Mouse (Mus musculus) heart, embryonic 15.5 days (tissue): ENCODE results near the gene Ifitm5. TPM values are rescaled to one million over a fixed set of nuclear protein-coding genes. Genes with fewer than 3 reads are reported as not detected.

Source experiments
- ATAC-seq: fragments of 200-750 bp; cut with Nextera tagmentation; replicated peaks from 2 replicates; pipeline ENCODE4 v1.8.0; 2017; ENCODE audit warnings: low read depth, moderate TSS enrichment; ENCODE audit not compliant: insufficient number of reproducible peaks, insufficient read depth, low FRiP score
- H3K27ac ChIP-seq: fragments of 300-500 bp; sonication (generic); 2 replicates; pipeline ENCODE4 v1.5.1; 2015; ENCODE audit warnings: mild to moderate bottlenecking, inconsistent platforms
- H3K27me3 ChIP-seq: fragments of 300-500 bp; sonication (generic); 2 replicates; pipeline ENCODE4 v1.6.1; 2015; ENCODE audit warnings: inconsistent platforms
- H3K36me3 ChIP-seq: fragments of 300-500 bp; sonication (generic); 2 replicates; pipeline ENCODE4 v1.6.1; 2015; ENCODE audit warnings: mild to moderate bottlenecking, inconsistent platforms
- H3K4me1 ChIP-seq: fragments of 300-500 bp; sonication (generic); replicated peaks from 2 replicates; pipeline ENCODE4 v1.6.1; 2015; ENCODE audit warnings: inconsistent platforms
- H3K4me2 ChIP-seq: fragments of 300-500 bp; sonication (generic); 2 replicates; pipeline ENCODE4 v1.6.1; 2015; ENCODE audit warnings: inconsistent platforms, mild to moderate bottlenecking, moderate library complexity
- H3K4me3 ChIP-seq: fragments of 300-500 bp; sonication (generic); 2 replicates; pipeline ENCODE4 v1.5.1; 2015; ENCODE audit warnings: mild to moderate bottlenecking, inconsistent platforms
- H3K9ac ChIP-seq: fragments of 300-500 bp; sonication (generic); 2 replicates; pipeline ENCODE4 v1.6.1; 2015; ENCODE audit warnings: mild to moderate bottlenecking, inconsistent platforms
- H3K9me3 ChIP-seq: fragments of 300-500 bp; sonication (generic); replicated peaks from 2 replicates; pipeline ENCODE4 v1.6.1; 2016; ENCODE audit warnings: inconsistent platforms
- WGBS: fragments of 180-500 bp; shearing (Covaris S2); methylation state at CpG from one replicate; pipeline ENCODE4 v1.1.7; 2015; ENCODE audit warnings: mixed read lengths; 5-methylcytosine and 5-hydroxymethylcytosine counted together
- polyA plus RNA-seq: library from polyadenylated mRNA; unstranded; fragments of >200 nt; fragmentation: Nextera tagmentation; extraction: Ambion mirVana; gene quantifications from 2 replicates; pipeline ENCODE4 v1.2.1, GENCODE M21; 2015

Ifitm5 gene
- polyA plus RNA-seq, 1 experiment from 2014 or later: 1.6 TPM

GRCm38 (mm10) chr7:140939669-140940171 is 10.4 kb downstream of the Ifitm5 start:
- Histone ChIP-seq H3K27ac (no peak overlapping the region), H3K9ac (no peak overlapping the region), H3K4me1 (peaks cover 25% of the 10 kb centered on the region), H3K4me2 (peak overlapping the region; percentile 13; the same call in 1 of the 2 replicates), H3K9me3 (no peaks in the 10 kb centered on the region), H3K4me3 (no peak overlapping the region), H3K27me3 (peaks cover 6% of the 10 kb centered on the region; the same call in 1 of the 2 replicates), H3K36me3 (no peaks in the 10 kb centered on the region)
- 15% methylated on average over 8 of the region's 8 CpGs for WGBS
- ATAC-seq: no peak

DNA sequence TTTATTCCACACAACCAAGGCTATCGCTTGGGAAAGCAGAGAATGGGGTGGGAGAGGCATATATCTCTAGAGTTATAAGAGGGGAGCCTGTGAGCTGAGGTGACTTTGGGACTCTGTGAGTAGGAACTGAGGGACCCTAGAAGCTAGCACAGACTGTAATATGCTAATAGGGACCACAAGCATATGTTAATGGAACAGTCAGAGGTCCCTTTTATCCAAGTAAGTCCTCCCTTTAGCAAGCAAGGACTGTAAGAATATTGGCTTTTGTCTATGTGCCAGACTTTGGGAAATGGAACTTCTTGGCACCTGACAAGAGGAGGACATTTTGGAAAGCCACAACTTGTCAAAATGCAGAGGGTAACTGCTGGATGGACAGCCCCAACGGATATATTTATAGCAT is 11.2 kb downstream of the Ifitm5 start:
- Histone ChIP-seq H3K36me3 (no peaks in the 10 kb centered on the region), H3K4me3 (no peak overlapping the region), H3K27me3 (peaks cover 6% of the 10 kb centered on the region; the same call in 1 of the 2 replicates), H3K4me1 (peaks cover 25% of the 10 kb centered on the region), H3K4me2 (no peak overlapping the region), H3K9me3 (no peaks in the 10 kb centered on the region), H3K27ac (no peak overlapping the region), H3K9ac (no peak overlapping the region)
- ATAC-seq: no peak
- 20% methylated on average over 2 of the region's 2 CpGs for whole genome bisulfite sequencing

- Histone ChIP-seq H3K27me3 (peaks cover 6% of the 10 kb centered on the region; the same call in 1 of the 2 replicates), H3K4me3 (no peak overlapping the region), H3K9ac (no peak overlapping the region), H3K36me3 (no peaks in the 10 kb centered on the region), H3K4me1 (peaks cover 24% of the 10 kb centered on the region), H3K4me2 (no peak overlapping the region), H3K27ac (no peak overlapping the region), H3K9me3 (no peaks in the 10 kb centered on the region)
- ATAC-seq: no peak
- WGBS: 42% methylated on average over 3 of the region's 3 CpGs
These were observed 11.7 kb downstream of the Ifitm5 start for GRCm38 (mm10) chr7:140938436-140938835.

- Histone ChIP-seq H3K9me3 (no peaks in the 10 kb centered on the region), H3K27ac (no peak overlapping the region), H3K27me3 (peaks cover 37% of the 10 kb centered on the region), H3K4me1 (peaks cover 11% of the 10 kb centered on the region), H3K4me3 (no peak overlapping the region), H3K4me2 (no peak overlapping the region), H3K36me3 (no peaks in the 10 kb centered on the region), H3K9ac (no peak overlapping the region)
- WGBS: 77% methylated on average over 6 of the region's 6 CpGs
- no peak for ATAC-seq
These were observed 22.9 kb downstream of the Ifitm5 start for GRCm38 (mm10) chr7:140927181-140927580.

GRCm38 (mm10) chr7:140923070-140923775 is 26.9 kb downstream of the Ifitm5 start:
- peak overlapping the region; percentile 55 for H3K4me2 ChIP-seq
- H3K36me3 ChIP-seq: no peaks in the 10 kb centered on the region
- peaks cover 14% of the 10 kb centered on the region for H3K4me1 ChIP-seq
- H3K4me3 ChIP-seq: peak overlapping the region; percentile 39
- H3K9ac ChIP-seq: no peak overlapping the region
- no peaks in the 10 kb centered on the region for H3K9me3 ChIP-seq
- no peak overlapping the region for H3K27ac ChIP-seq
- peaks cover 71% of the 10 kb centered on the region for H3K27me3 ChIP-seq
- 25% methylated on average over 30 of the region's 30 CpGs for WGBS
- no peak for ATAC-seq

DNA sequence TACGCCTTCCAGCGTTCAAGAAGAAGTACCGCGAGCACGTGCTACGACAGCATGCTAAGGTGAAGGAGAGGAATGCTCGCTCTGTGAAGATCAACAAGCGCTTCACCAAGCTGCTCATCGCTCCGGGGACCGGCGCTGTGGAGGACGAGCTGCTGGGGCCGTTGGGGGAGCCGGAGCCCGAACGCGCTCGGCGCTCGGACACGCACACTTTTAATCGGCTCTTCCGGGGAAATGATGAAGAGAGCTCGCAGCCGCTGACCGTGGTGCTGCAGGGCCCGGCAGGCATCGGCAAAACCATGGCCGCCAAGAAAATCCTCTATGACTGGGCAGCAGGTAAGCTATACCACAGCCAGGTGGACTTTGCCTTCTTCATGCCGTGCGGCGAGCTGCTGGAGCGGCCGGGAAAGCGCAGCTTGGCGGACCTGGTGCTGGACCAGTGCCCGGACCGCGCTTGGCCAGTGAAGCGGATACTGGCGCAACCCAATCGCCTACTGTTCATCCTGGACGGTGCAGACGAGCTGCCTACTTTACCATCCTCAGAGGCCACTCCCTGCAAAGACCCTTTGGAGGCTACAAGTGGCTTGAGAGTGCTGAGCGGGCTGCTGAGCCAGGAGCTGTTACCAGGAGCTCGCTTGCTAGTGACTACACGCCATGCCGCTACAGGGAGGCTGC is 27.6 kb downstream of the Ifitm5 start:
- WGBS: under 1% methylated on average over 49 of the region's 49 CpGs
- no peak for ATAC-seq
- no peak overlapping the region; the same call in 1 of the 2 replicates for H3K9ac ChIP-seq
- peaks cover 76% of the 10 kb centered on the region for H3K27me3 ChIP-seq
- no peak overlapping the region for H3K27ac ChIP-seq
- peaks cover 14% of the 10 kb centered on the region for H3K4me1 ChIP-seq
- no peaks in the 10 kb centered on the region for H3K36me3 ChIP-seq
- peak overlapping the region; percentile 39 for H3K4me3 ChIP-seq
- no peaks in the 10 kb centered on the region for H3K9me3 ChIP-seq
- H3K4me2 ChIP-seq: peak overlapping the region; percentile 55

DNA sequence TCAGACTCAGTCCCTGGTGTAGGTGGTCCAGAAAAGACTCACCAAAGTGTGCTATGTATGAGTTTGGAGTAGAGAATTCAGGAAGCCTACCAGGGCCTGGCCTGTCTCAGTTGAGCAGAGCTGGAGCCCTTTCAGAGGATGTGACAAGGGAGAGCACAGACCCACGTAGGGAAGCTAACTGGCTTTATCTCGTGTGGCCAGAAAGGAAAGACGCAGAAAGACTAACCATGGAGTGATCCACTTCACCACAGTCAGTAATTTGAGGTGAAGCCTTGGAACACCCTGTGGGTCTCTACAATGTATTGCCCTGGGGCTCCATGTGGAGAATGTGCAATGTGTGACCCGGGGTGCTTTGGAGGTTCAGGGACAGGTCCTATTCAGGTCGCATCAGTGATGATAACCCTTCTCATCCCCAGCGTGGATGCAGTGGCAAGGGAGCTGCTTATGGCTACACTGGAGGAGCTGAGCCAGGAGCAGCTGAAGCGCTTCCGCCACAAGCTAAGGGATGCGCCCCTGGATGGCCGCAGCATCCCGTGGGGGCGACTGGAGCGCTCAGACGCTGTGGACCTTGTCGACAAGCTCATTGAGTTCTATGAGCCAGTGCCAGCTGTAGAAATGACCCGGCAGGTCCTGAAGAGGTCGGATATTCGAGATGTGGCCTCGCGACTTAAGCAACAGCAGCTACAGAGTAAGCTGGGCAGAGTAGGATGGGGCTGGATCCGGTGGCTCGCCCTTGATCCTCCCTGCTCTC is 28.7 kb downstream of the Ifitm5 start:
- Histone ChIP-seq H3K4me3 (no peak overlapping the region; the same call in 1 of the 2 replicates), H3K9ac (no peak overlapping the region), H3K4me1 (peaks cover 14% of the 10 kb centered on the region), H3K9me3 (no peaks in the 10 kb centered on the region), H3K36me3 (no peaks in the 10 kb centered on the region), H3K4me2 (no peak overlapping the region), H3K27ac (no peak overlapping the region), H3K27me3 (peaks cover 76% of the 10 kb centered on the region)
- 28% methylated on average over 22 of the region's 22 CpGs for WGBS
- ATAC-seq: no peak

DNA sequence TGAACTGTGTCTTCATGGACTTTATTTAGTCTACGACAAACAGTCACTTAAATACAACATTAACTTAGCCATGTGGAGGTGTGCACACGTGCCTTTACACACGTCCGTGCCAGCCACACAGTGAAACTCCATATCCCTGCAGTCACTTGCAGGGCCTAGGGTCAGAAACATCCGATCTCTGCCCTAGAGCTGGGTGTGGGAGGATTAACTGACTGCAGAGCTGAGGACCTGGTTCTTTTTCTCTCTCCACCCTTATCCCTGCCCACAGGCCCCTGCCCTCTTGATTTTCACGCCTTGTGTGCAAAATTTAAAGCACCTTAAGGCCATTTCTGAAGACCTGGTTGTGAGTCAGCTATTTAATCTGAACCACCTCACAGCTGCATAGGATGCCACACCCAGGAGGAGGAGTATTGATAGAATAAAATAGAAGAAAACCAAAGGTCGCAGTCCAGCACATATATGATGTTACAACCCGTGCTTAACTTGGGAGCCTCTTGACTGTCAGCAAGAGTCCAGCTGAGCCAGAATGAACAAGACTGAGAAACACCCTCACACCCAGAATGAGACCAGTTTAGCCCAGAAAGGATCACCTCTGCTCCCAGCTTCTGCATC is 29.6 kb downstream of the Ifitm5 start, which contains the start of gene Nlrp6:
Gene Nlrp6, plus strand, starts transcription at position 485 of the 612 bp plus-strand sequence.
- no peak within 1 kb of the TSS; the same call in 1 of the 2 replicates for H3K4me3 ChIP-seq
- no peak for ATAC-seq
- no peak within 1 kb of the TSS for H3K9ac ChIP-seq
- no peaks in the 10 kb centered on the region for H3K9me3 ChIP-seq
- peaks cover 76% of the 10 kb centered on the region for H3K27me3 ChIP-seq
- H3K4me2 ChIP-seq: no peak within 1 kb of the TSS
- peaks cover 14% of the 10 kb centered on the region for H3K4me1 ChIP-seq
- H3K27ac ChIP-seq: no peak within 1 kb of the TSS
- 64% methylated on average over 8 of the region's 8 CpGs for WGBS
- H3K36me3 ChIP-seq: no peaks in the 10 kb centered on the region

DNA sequence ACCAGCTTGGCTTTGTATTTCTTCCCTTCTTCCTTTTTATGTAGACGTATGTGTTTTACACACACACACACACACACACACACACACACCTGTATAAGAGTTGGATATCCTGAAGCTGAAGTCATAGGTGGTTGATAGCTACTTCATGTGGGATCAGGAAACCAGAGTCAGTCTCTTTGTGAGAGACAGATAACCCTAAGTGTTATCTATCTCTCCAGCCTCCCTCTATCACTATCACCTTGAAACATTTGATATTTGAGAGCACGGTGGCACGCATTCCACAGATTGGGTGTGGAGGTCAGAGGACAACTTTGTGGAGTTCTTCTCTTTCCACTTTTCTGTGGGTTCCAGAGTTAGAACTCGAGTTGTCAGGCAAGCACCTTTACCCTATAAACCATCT is 30.2 kb downstream of the Ifitm5 start:
- no peak overlapping the region for H3K27ac ChIP-seq
- no peak overlapping the region for H3K9ac ChIP-seq
- no peaks in the 10 kb centered on the region for H3K36me3 ChIP-seq
- peaks cover 71% of the 10 kb centered on the region for H3K27me3 ChIP-seq
- no peak overlapping the region for H3K4me2 ChIP-seq
- no peak overlapping the region for H3K4me3 ChIP-seq
- no peak for ATAC-seq
- 43% methylated on average over 4 of the region's 4 CpGs for WGBS
- no peaks in the 10 kb centered on the region for H3K9me3 ChIP-seq
- H3K4me1 ChIP-seq: peaks cover 14% of the 10 kb centered on the region

GRCm38 (mm10) chr7:140914031-140914690 is 35.9 kb downstream of the Ifitm5 start:
- Histone ChIP-seq H3K4me1 (no peaks in the 10 kb centered on the region), H3K36me3 (no peaks in the 10 kb centered on the region), H3K4me2 (no peak overlapping the region), H3K9ac (no peak overlapping the region), H3K9me3 (no peaks in the 10 kb centered on the region), H3K27ac (no peak overlapping the region), H3K4me3 (no peak overlapping the region), H3K27me3 (peaks cover 13% of the 10 kb centered on the region)
- ATAC-seq: no peak
- 72% methylated on average over 8 of the region's 8 CpGs for WGBS
